Mouse (Mus musculus) small intestine, adult 2 months (tissue): ENCODE measurements around the gene Azin2.

ENCODE experiments used
- CTCF ChIP-seq: fragments of 200-500 bp; IDR thresholded peaks from 2 replicates; pipeline ENCODE4 v1.5.1; 2012; ENCODE audit warnings: low read depth, mild to moderate bottlenecking, control low read depth, inconsistent platforms, low read length, moderate library complexity, mixed read lengths; ENCODE audit not compliant: insufficient replicate concordance, insufficient read length; ENCODE audit errors: extremely low read depth
- POLR2A ChIP-seq: fragments of 200-500 bp; IDR thresholded peaks from 2 replicates; pipeline ENCODE4 v1.6.1; 2012; ENCODE audit warnings: low read depth, mild to moderate bottlenecking, control low read depth, inconsistent platforms, low read length, moderate library complexity

DNA sequence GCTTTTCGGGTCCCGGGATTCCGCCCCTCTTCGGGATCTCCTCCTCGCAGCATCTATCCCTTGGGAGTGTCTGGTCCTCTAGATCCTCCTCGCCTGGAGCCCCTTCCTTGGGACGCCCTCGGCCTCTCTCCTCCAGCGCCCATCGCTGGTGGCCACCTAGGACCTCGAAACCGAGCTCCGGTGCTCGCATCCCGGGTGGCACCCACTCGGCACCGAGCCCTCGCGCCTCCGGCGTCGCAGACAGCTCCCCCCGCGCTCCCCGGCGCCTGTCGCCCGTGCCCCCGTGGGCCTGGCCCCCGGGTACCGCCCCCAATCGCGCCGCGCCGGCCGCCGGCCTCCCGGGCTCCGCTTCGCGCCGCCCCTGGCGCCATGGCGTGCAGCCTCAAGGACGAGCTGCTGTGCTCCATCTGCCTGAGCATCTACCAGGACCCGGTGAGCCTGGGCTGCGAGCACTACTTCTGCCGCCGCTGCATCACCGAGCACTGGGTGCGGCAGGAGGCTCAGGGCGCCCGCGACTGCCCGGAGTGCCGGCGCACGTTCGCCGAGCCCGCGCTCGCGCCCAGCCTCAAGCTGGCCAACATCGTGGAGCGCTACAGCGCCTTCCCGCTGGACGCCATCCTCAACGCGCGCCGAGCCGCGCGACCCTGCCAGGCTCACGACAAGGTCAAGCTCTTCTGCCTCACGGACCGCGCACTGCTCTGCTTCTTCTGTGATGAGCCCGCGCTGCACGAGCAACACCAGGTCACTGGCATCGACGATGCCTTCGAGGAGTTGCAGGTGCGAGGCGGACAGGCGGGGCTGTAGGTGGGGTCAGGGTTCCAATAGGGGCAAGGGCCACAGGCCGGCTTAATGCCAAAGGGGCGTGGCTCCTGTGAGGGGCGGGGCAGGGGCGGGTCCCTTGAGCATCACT is 78.2 kb downstream of the Azin2 start:
- TF ChIP-seq CTCF (no peak), POLR2A (no peak)
